Mouse (Mus musculus) forebrain, postnatal 0 days (tissue): ENCODE results near the gene C1qtnf4. TPM values are rescaled to one million over a fixed set of nuclear protein-coding genes. Genes with fewer than 3 reads are reported as not detected.

ENCODE experiments used
- ATAC-seq: fragments of 200-750 bp; cut with Nextera tagmentation; 2 replicates; pipeline ENCODE4 v1.8.0; 2017; ENCODE audit warnings: mild to moderate bottlenecking, moderate library complexity
- DNase-seq: peaks from one replicate; pipeline ENCODE4 v3.0.0-alpha.2; 2015
- H3K27ac ChIP-seq: fragments of 300-500 bp; sonication (generic); 2 replicates; pipeline ENCODE4 v1.5.1; 2014; ENCODE audit warnings: low read depth, mild to moderate bottlenecking, antibody characterized with exemption, low read length, moderate library complexity, mixed read lengths
- H3K27me3 ChIP-seq: fragments of 300-500 bp; sonication (generic); 2 replicates; pipeline ENCODE4 v1.6.1; 2014; ENCODE audit warnings: mild to moderate bottlenecking, low read length, mixed read lengths; ENCODE audit not compliant: insufficient read depth
- H3K36me3 ChIP-seq: fragments of 300-500 bp; sonication (generic); 2 replicates; pipeline ENCODE4 v1.6.1; 2014; ENCODE audit warnings: mild to moderate bottlenecking, moderate library complexity; ENCODE audit not compliant: insufficient read depth
- H3K4me1 ChIP-seq: fragments of 300-500 bp; sonication (generic); 2 replicates; pipeline ENCODE4 v1.6.1; 2014; ENCODE audit warnings: antibody characterized with exemption; ENCODE audit not compliant: insufficient read depth
- H3K4me2 ChIP-seq: fragments of 300-500 bp; sonication (generic); 2 replicates; pipeline ENCODE4 v1.6.1; 2014; ENCODE audit warnings: low read depth, mild to moderate bottlenecking, moderate library complexity
- H3K4me3 ChIP-seq: fragments of 300-500 bp; sonication (generic); 2 replicates; pipeline ENCODE4 v1.5.1; 2014; ENCODE audit warnings: low read depth, low read length, mixed read lengths
- H3K9ac ChIP-seq: fragments of 300-500 bp; sonication (generic); 2 replicates; pipeline ENCODE4 v1.6.1; 2014; ENCODE audit warnings: mild to moderate bottlenecking
- H3K9me3 ChIP-seq: fragments of 300-500 bp; sonication (generic); 2 replicates; pipeline ENCODE4 v1.6.1; 2016; ENCODE audit warnings: low read length
- CTCF ChIP-seq: sonication (generic); IDR thresholded peaks from 2 replicates; pipeline ENCODE4 v1.5.1; 2016; ENCODE audit warnings: antibody characterized with exemption, control low read depth, low read depth
- WGBS: fragments of 180-500 bp; shearing (Covaris S2); extraction: QIAGEN DNeasy Blood & Tissue Kit; methylation state at CpG from one replicate; pipeline ENCODE4 v1.1.7; 2014; 5-methylcytosine and 5-hydroxymethylcytosine counted together
- polyA plus RNA-seq: library from polyadenylated mRNA; unstranded; fragments of >200 nt; fragmentation: Nextera tagmentation; extraction: Ambion mirVana; gene quantifications from 2 replicates; pipeline ENCODE4 v1.2.1, GENCODE M21; 2015
- total RNA-seq: library from RNA; depleted of rRNA; stranded (reverse); fragments of >200 nt; gene quantifications from 2 replicates; pipeline ENCODE4 v1.2.3, GENCODE M21; 2014

The C1qtnf4 gene
- total and polyA plus RNA-seq, 2 experiments from 2014 or later: 189 to 252 TPM

- Histone ChIP-seq H3K36me3 (peaks cover 35% of the 10 kb centered on the region), H3K4me1 (peaks cover 8% of the 10 kb centered on the region), H3K27ac (no peak overlapping the region), H3K9me3 (no peaks in the 10 kb centered on the region), H3K9ac (peak overlapping the region; percentile 93; the same call in 1 of the 2 replicates), H3K4me3 (peak overlapping the region; percentile 83), H3K27me3 (no peaks in the 10 kb centered on the region), H3K4me2 (peak overlapping the region; percentile 73)
- ATAC-seq (no peak), DNase-seq (no peak)
- no peak for TF ChIP-seq CTCF
- 80% methylated on average over 2 of the region's 2 CpGs for WGBS
Measured at GRCm38 (mm10) chr2:90903398-90903797, 17.7 kb downstream of the C1qtnf4 start.

DNA sequence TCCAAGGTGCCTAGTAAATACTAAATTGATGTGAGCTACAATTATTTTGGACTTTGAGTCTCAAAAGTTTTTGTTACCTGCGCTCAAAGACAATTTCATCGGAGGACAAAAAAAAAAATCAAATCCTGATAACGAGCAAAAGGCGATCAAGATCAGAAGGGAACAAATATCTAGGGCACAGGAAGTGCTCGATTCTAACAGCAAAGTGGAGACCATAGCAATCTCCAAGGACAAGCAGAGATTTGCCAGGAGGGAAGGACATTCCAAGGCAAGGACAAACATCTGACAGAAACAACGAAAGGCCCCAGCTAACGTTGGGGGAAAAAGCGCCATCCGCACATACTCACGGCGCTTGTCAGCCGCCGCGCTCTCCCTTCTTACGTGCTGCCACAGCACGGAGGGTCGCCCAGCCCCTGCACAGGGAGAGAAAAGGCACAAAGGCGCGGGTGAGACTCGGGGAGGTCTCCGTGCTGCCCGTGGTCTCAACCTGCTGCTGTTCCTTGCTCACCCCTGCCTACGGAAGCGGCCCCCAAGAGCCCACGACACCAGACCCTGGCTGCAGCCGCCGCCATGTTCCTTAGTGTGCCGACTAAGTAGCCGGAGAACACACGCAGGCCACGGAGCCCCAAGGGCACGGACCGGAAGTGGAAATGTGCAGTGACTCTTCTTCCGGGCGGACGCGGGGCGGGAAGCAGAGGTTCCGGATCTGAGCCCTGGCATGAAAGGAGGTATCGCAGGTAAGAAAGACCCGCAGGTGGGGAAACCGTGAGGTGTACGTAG lies 18.6 kb downstream of the C1qtnf4 start, which contains the start of the genes Kbtbd4 and Ndufs3:
TSS of gene Kbtbd4 (plus strand) at position 665 of the 780 bp plus-strand sequence.
TSS of gene Ndufs3 (minus strand) at position 752 of the 780 bp plus-strand sequence.
- peak; percentile 97 for ATAC-seq

DNA sequence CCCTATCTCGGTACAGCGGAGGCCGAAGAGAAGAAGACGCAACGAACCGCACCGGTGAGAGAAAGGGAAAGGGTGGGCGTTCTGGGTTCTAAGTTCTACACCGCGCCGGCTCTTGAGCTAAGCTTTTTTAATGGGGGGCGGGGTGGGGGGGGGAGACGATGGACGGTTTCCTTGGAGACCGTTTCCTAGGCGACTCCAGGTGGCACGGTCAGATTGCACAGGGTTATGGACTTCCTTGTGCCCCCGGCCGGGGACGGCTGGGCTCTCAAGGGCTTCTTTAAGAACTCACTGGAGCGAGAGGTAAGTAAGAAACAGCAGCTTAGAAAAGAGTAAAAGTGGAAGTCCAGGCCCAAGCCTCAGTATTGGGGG lies 19.2 kb downstream of the C1qtnf4 start:
- no peak for DNase-seq
- under 1% methylated on average over 21 of the region's 21 CpGs for whole genome bisulfite sequencing

More for the DNA sequence above, 18.6 kb downstream of the C1qtnf4 start, which contains the start of the genes Kbtbd4 and Ndufs3:
- DNase-seq: peak; percentile 95
- Histone ChIP-seq H3K4me1 (peaks cover 8% of the 10 kb centered on the region), H3K9me3 (no peaks in the 10 kb centered on the region), H3K9ac (peak within 1 kb of the TSS; percentile 93), H3K36me3 (peaks cover 36% of the 10 kb centered on the region), H3K4me3 (peak within 1 kb of the TSS; percentile 83), H3K4me2 (peak within 1 kb of the TSS; percentile 73), H3K27me3 (no peaks in the 10 kb centered on the region), H3K27ac (peak within 1 kb of the TSS; percentile 96)
- TF ChIP-seq CTCF: no peak
- 3% methylated on average over 43 of the region's 43 CpGs for WGBS

GRCm38 (mm10) chr2:90906721-90907120 lies 21.1 kb downstream of the C1qtnf4 start:
- TF ChIP-seq CTCF: no peak
- Histone ChIP-seq H3K9ac (no peak overlapping the region), H3K27me3 (no peaks in the 10 kb centered on the region), H3K36me3 (peaks cover 53% of the 10 kb centered on the region), H3K4me3 (no peak overlapping the region), H3K4me2 (no peak overlapping the region), H3K27ac (no peak overlapping the region), H3K4me1 (peaks cover 8% of the 10 kb centered on the region), H3K9me3 (no peaks in the 10 kb centered on the region)
- ATAC-seq: no peak
- DNase-seq: no peak
- 93% methylated on average over 2 of the region's 2 CpGs for WGBS

More for the DNA sequence above, 19.2 kb downstream of the C1qtnf4 start:
- Histone ChIP-seq H3K9ac (peak overlapping the region; percentile 93), H3K4me3 (peak overlapping the region; percentile 83), H3K36me3 (peaks cover 42% of the 10 kb centered on the region), H3K27me3 (no peaks in the 10 kb centered on the region), H3K27ac (peak overlapping the region; percentile 96), H3K4me2 (peak overlapping the region; percentile 73), H3K4me1 (peaks cover 8% of the 10 kb centered on the region), H3K9me3 (no peaks in the 10 kb centered on the region)
- no peak for TF ChIP-seq CTCF
- ATAC-seq: peak; percentile 58

DNA sequence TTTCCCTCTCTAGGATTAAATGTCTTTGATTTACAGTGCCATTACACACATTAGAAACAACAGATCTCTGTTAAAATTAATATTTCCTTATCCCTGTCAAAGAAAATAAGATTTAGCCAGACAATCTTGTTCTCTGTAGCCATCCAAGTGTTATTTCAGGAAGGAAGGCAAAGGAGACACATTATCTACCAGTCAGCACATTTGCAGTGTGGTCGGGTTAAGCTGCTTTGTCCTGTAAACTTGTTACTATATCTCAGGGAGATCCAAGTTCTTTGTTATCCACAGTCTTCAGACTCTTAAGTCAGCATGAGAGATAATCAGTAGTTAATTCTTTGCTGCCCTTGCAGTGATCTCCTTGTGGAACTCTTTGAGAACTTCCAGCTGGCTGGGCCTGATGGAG lies 25.2 kb downstream of the C1qtnf4 start:
- WGBS: 78% methylated on average over 1 of the region's 1 CpGs

DNA sequence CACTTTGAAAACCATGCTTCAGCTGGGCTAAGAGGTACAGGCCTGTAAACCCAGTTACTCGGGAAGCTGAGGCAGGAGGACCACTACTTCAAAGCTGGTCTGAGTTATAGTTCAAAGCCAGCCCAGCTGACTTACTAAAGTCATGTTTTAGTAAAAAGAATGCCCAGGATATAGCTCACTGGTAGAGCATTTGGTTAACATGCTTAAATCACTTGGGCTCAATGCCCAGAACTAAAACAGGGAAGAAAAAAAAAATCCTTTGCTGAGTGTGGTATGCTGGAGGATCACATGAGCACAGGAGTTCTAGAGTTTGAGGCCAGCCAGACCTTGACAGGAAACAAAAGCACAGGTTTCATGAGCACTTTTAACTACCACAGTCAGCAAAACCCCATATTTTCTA lies 26.0 kb downstream of the C1qtnf4 start:
- Histone ChIP-seq H3K4me2 (no peak overlapping the region), H3K9me3 (no peaks in the 10 kb centered on the region), H3K36me3 (peaks cover 54% of the 10 kb centered on the region), H3K4me3 (no peak overlapping the region), H3K27ac (no peak overlapping the region), H3K27me3 (no peaks in the 10 kb centered on the region), H3K9ac (no peak overlapping the region), H3K4me1 (peaks cover 9% of the 10 kb centered on the region; the same call in 1 of the 2 replicates)
- ATAC-seq (no peak), DNase-seq (no peak)
- WGBS: 83% methylated on average over 1 of the region's 1 CpGs
- TF ChIP-seq CTCF: no peak

More for the DNA sequence above, 25.2 kb downstream of the C1qtnf4 start:
- DNase-seq (no peak), ATAC-seq (no peak)
- Histone ChIP-seq H3K4me2 (no peak overlapping the region), H3K27me3 (no peaks in the 10 kb centered on the region), H3K9ac (no peak overlapping the region), H3K27ac (no peak overlapping the region), H3K4me1 (peaks cover 8% of the 10 kb centered on the region; the same call in 1 of the 2 replicates), H3K36me3 (peaks cover 57% of the 10 kb centered on the region), H3K4me3 (no peak overlapping the region), H3K9me3 (no peaks in the 10 kb centered on the region)
- no peak for TF ChIP-seq CTCF

DNA sequence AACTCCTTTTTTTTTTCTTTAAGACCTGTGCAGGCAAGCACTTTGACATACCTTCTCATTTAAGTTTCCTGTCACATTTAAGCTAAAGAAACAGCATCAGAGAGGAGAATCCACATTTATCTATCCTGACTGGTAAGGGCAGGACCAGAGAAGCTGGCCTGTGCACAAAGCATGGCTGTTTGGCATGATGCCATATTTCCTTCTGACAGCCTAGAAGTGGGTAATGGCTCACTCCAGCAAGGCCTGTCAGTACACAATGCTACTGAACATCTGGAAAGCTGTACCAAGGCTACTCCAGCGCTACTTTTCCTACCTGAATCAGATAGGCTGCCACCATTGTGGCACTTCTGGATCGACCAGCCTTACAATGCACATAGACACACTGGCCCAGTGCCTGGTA lies 28.0 kb downstream of the C1qtnf4 start:
- WGBS: 42% methylated on average over 2 of the region's 2 CpGs
- no peak overlapping the region for H3K27ac ChIP-seq

More for the DNA sequence above, 28.0 kb downstream of the C1qtnf4 start:
- Histone ChIP-seq H3K36me3 (peaks cover 41% of the 10 kb centered on the region), H3K9me3 (no peaks in the 10 kb centered on the region), H3K4me1 (peaks cover 13% of the 10 kb centered on the region; the same call in 1 of the 2 replicates), H3K4me3 (no peak overlapping the region), H3K27me3 (no peaks in the 10 kb centered on the region), H3K4me2 (no peak overlapping the region), H3K9ac (no peak overlapping the region)
- ATAC-seq (no peak), DNase-seq (no peak)
- TF ChIP-seq CTCF: no peak
